Mouse (Mus musculus): ENCODE data around the gene Mex3d.

Gene Mex3d

DNA sequence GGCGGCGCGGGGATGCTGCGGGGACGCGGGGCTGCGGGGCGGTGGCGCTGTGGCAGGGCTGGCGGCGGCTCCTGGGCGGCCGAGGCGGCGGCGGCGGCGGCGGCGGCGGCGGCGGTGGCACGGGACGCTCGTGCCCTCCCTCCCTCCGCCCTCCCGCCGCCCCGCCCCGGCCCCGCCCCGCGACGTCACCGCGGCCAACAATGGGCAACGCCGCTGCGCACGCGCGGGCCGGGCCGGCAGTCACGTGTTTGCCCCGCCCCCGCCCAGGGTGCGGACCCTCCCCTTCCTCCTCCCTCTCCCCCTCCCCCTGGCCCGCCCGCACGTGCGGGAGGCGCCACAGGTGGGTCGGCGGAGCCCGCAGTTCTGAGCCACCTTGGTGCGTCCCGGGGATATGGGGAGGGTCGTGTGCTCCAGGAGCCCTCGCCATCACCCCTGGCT is at the start of gene Mex3d:
Gene Mex3d, minus strand, starts transcription at position 138 of the 438 bp plus-strand sequence.
- peak; percentile 93 for DNase-seq (ENCODE audit: low spot score)

DNA sequence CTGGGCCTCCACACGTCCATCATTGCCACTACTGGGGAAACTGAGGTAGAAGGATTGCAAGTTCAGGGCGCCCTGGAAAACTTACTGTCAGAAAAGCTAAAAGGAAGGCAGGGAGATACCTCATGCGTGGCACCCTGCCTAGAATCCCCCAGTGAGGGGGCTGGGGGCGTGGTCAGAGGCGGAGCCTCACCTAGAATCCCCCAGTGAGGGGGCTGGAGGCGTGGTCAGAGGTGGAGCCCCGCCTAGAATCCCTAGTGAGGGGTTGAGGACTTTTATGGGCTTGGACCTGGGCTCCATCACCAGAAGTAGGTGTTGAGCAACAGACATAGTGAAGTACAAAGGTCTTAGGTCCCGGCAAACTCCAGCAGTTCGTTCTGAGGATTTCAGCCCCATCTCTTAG is 48.8 kb upstream of the Mex3d start:
- DNase-seq (ENCODE audit: low spot score): peak; percentile 47

DNA sequence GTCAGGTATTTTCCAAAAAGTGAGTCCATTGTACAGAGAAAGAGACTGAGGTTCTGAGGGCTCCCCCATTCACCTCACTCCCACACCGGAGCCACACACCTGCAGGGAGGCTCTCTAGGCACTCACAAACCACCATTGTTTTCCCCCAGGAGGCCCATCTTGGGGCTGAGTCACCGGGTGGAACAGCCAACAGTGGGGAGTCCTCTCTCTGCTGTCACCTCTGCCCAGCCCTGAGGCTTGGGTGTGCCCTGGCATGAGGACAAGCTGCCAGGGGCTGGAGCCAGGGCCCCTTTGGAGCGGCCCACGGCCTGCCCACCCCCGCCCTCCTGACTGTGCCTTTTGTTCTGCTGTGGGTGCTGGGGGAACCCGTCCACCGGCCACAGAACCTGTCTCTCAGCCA is 48.3 kb upstream of the Mex3d start:
- DNase-seq (ENCODE audit: low spot score): peak; percentile 29

GRCm38 (mm10) chr10:80434823-80435222 is 47.4 kb upstream of the Mex3d start:
- DNase-seq (ENCODE audit: low spot score): no peak

- DNase-seq (ENCODE audit: low spot score): no peak
Measured at GRCm38 (mm10) chr10:80434233-80434592, 46.8 kb upstream of the Mex3d start.

DNA sequence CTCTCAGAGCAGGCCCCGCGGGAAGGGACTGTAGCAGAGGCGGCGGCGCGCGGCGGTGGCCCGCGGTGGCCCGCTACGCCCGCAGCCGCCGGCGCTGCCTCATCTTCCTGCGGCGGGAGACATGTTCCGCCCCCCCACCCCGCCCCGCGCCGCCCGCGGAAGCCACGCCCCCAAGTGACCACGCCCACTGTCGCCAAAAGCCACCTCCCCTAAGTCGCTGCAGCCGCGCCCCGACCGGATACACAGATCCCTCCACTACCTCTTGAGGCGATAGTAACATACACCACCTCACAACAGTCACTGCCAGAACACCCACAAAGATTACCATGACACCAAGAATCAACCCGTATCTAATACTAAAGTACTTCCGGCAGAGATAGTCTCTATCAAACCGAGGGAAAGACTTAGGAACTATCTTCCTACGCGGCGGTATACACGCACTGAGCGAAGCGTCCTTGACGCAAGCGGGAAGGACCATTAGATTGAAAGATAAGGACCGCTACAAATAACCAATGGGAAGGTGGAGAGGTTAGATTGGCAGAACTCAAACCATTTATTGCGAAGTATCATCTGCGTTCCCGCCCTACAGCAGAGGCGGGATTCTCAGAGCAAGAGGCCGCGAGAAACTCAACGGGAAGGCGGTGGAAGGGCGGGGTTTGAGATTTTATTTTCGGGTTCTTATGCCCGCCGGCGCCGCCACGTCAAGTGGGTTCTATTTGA is 46.2 kb upstream of the Mex3d start, which contains the start of gene Tcf3:
Gene Tcf3, minus strand, starts transcription at position 135 of the 720 bp plus-strand sequence.
- peak; percentile 95 for DNase-seq (ENCODE audit: low spot score)

DNA sequence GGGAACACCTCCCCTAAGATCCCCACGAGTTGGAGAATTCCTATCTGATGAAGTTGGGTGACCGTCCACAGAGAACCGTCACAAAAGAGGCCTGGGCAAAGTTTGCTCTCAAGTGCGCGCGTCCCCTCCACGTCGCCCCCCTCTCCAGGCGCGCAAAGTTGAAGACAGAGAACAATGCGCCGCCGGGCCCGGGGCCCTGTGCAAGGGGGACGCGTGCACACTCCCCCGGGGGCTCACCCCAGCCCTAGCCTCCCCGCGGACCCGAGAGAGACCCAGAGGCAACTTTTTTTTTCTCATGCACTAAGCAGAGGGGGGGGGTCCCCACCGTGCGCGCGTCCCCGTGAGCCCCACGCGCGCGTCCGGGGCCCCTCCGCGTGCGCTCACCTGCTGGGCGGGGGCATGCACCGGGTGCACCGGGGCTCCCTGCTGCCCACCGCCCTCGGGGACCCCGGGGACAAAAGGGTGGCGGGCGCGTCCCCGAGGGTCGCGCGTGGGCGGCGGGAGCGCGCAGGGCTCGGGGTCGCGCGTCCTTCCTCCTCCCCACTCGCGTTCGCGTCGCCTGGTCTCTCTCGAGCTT is 45.6 kb upstream of the Mex3d start:
- DNase-seq (ENCODE audit: low spot score): peak; percentile 31

DNA sequence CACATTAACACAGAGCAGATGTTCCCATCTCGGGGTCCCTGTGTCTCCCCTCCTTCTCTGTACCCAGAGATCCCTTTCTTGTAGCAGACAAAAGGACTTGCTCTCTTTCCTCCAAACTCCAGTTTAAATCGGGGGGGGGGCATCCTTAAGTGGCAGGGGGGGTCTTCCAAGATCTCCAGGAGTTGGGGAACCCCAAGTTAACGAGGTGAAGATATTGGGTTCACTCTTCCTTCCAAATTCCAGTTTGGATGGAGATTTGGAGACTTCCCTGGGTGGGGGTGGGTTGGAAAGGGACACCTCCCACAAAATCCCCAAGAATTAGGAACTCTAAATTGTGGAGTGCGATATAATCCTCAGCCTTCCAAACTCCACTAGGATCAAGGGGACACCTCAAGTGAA is 44.9 kb upstream of the Mex3d start:
- DNase-seq (ENCODE audit: low spot score): no peak

DNA sequence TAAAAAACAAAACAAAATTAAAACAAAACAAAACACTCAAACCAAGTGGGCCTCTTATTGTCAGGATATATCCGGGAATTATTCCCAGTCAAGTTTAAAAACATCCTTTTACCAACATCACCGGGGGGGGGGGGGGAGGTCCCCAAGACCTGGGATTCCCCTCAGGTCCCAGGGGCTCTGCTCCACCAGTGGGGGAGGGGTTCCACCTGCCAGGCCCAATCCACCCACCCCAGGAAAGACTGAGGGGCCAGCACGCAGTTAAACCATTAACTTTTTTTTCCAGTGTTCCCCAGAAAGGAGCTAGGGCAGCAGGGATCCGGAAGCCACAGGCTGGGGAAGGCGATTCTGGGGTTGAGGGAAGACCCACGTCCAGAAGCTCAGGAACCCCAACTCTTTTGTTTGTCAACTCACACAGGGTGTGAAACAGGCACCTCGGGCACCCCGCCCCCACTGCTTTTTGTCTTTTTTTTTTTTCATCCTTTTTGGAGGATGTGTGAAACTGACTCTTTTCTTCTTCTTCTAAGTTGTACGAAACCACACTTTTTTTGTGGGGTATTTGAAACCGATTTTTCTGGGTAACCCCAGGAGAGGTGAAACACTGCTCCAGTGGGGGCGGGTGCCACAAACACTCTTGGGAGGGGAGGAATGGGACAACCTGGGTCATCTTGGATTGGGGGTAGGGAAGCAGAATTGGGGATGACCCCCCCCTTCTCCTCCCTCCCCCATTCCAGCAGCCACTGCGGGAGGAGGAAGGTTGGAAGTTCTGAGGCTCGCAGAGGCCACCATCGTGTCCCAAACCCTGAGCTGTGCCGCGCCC is 44.3 kb upstream of the Mex3d start:
- no peak for DNase-seq (ENCODE audit: low spot score)

- no peak for DNase-seq (ENCODE audit: low spot score)
Measured at GRCm38 (mm10) chr10:80430375-80430980, 43.0 kb upstream of the Mex3d start.

GRCm38 (mm10) chr10:80429800-80430199 is 42.3 kb upstream of the Mex3d start:
- DNase-seq (ENCODE audit: low spot score): no peak

- no peak for DNase-seq (ENCODE audit: low spot score)
Measured at GRCm38 (mm10) chr10:80425041-80425440, 37.6 kb upstream of the Mex3d start.

DNA sequence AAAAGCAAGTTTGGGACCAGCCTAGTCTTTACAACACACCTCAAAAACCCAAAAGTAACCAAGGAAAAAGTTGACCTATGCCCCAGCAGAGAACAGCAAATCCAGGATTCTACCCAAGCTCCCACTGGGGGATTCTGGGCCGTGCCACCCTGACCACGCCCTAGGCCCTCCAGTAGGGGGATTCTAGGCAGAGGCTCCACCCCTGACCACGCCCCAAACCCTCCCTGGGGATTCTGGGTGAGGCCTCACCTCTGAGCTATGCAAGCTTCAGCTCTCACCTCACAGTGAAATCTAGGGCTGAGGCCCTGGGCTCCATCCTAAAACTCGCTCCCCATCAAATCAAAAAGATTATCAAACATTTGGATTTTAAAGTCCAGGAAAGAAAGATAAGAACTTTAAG is 36.1 kb upstream of the Mex3d start:
- no peak for DNase-seq (ENCODE audit: low spot score)

- DNase-seq (ENCODE audit: low spot score): no peak
Measured at GRCm38 (mm10) chr10:80421651-80422472, 34.4 kb upstream of the Mex3d start.

GRCm38 (mm10) chr10:80421208-80421607 is 33.7 kb upstream of the Mex3d start:
- DNase-seq (ENCODE audit: low spot score): no peak

GRCm38 (mm10) chr10:80420729-80421128 is 33.3 kb upstream of the Mex3d start:
- DNase-seq (ENCODE audit: low spot score): no peak

- DNase-seq (ENCODE audit: low spot score): no peak
Measured at GRCm38 (mm10) chr10:80419419-80419818, 32.0 kb upstream of the Mex3d start.

GRCm38 (mm10) chr10:80418311-80418710 is 30.9 kb upstream of the Mex3d start:
- no peak for DNase-seq (ENCODE audit: low spot score)

GRCm38 (mm10) chr10:80417841-80418240 is 30.4 kb upstream of the Mex3d start:
- no peak for DNase-seq (ENCODE audit: low spot score)

- no peak for DNase-seq (ENCODE audit: low spot score)
Measured at GRCm38 (mm10) chr10:80417371-80417770, 29.9 kb upstream of the Mex3d start.

DNA sequence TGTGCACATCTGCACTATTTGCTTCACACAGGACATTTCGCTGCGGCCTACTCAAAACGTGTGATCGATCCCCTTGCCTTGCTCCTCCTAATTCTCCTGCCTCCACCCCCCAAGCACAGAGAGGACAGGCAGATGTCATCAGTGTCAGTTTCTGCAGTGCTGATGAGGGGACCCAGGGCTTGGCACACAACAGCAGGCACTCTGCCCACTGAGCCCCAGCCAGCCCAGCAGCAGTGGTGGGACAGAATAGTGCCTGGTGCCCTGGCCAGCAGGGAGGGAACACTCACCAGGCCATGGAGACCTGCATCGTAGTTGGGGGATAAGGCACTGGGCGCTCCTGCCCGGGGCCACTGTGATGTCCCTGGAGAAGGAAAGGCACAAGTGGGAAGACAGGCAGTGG is 28.1 kb upstream of the Mex3d start:
- no peak for DNase-seq (ENCODE audit: low spot score)

Data from urinary bladder, postnatal 25 days (tissue).